Mouse (Mus musculus) liver, embryonic 14.5 days (tissue): ENCODE data around the gene Gigyf2. TPM values are rescaled to one million over a fixed set of nuclear protein-coding genes. Genes with fewer than 3 reads are reported as not detected.

Experiments
- ATAC-seq: fragments of 200-750 bp; cut with Nextera tagmentation; 2 replicates; pipeline ENCODE4 v1.8.0; 2017; ENCODE audit warnings: moderate number of reproducible peaks, mild to moderate bottlenecking, moderate library complexity; ENCODE audit not compliant: insufficient read depth
- DNase-seq, 3 experiments: peaks; one replicate each; pipeline ENCODE4 v3.0.0-alpha.2; 2012 to 2013; ENCODE audit warnings: low read depth in 3 of 3, low spot score in 3 of 3
- H3K27ac ChIP-seq: fragments of 300-500 bp; sonication (generic); 2 replicates; pipeline ENCODE4 v1.5.1; 2014; ENCODE audit warnings: moderate library complexity, mild to moderate bottlenecking, control low read depth, inconsistent platforms
- H3K27me3 ChIP-seq: fragments of 300-500 bp; sonication (generic); 2 replicates; pipeline ENCODE4 v1.6.1; 2014; ENCODE audit warnings: mild to moderate bottlenecking, low read length, moderate library complexity; ENCODE audit not compliant: control insufficient read depth, insufficient read depth
- H3K36me3 ChIP-seq: fragments of 300-500 bp; sonication (generic); replicated peaks from 2 replicates; pipeline ENCODE4 v1.6.1; 2014; ENCODE audit warnings: low read depth; ENCODE audit not compliant: control insufficient read depth, insufficient read depth
- H3K4me1 ChIP-seq, 2 experiments: fragments of 200-500 bp in 1 of 2; fragments of 300-500 bp in 1 of 2; sonication (generic) in 1 of 2; replicated peaks; 2 replicates each; pipeline ENCODE4 v1.6.1; 2012 to 2014; ENCODE audit warnings: antibody characterized with exemption in 1 of 2, inconsistent platforms in 1 of 2, low read length in 1 of 2; ENCODE audit not compliant: control insufficient read depth in 2 of 2, insufficient read depth in 2 of 2
- H3K4me2 ChIP-seq: fragments of 300-500 bp; sonication (generic); 2 replicates; pipeline ENCODE4 v1.6.1; 2014; ENCODE audit warnings: low read depth, mild to moderate bottlenecking, control low read depth, moderate library complexity
- H3K4me3 ChIP-seq, 2 experiments: fragments of 200-500 bp in 1 of 2; fragments of 300-500 bp in 1 of 2; sonication (generic) in 1 of 2; 2 replicates each; pipeline ENCODE4 v1.5.1; 2012 to 2014; ENCODE audit warnings: low read depth in 2 of 2, low read length in 2 of 2, mild to moderate bottlenecking in 2 of 2, control low read depth in 1 of 2, inconsistent platforms in 1 of 2, moderate library complexity in 1 of 2; ENCODE audit not compliant: insufficient read depth in 1 of 2
- H3K9ac ChIP-seq: fragments of 300-500 bp; sonication (generic); replicated peaks from 2 replicates; pipeline ENCODE4 v1.6.1; 2014; ENCODE audit warnings: mild to moderate bottlenecking, control low read depth, moderate library complexity
- H3K9me3 ChIP-seq: fragments of 300-500 bp; sonication (generic); 2 replicates; pipeline ENCODE4 v1.6.1; 2016; ENCODE audit warnings: low read length, mixed read lengths; ENCODE audit not compliant: control insufficient read depth
- CTCF ChIP-seq: IDR thresholded peaks from 2 replicates; pipeline ENCODE4 v1.5.1; 2016; ENCODE audit warnings: antibody characterized with exemption, low read depth, control low read depth
- EP300 ChIP-seq: IDR thresholded peaks from 2 replicates; pipeline ENCODE4 v1.6.1; 2016; ENCODE audit warnings: antibody characterized with exemption, low read depth
- WGBS: fragments of 180-500 bp; shearing (Covaris S2); extraction: QIAGEN DNeasy Blood & Tissue Kit; methylation state at CpG from one replicate; pipeline ENCODE4 v1.1.7; 2014; ENCODE audit not compliant: insufficient replicate concordance; 5-methylcytosine and 5-hydroxymethylcytosine counted together
- polyA plus RNA-seq, 2 experiments: library from polyadenylated mRNA; depleted of rRNA in 1 of 2; stranded (reverse) in 1 of 2; unstranded in 1 of 2; fragments of >200 nt; fragmentation: Nextera tagmentation in 1 of 2; extraction: Ambion mirVana in 1 of 2; gene quantifications; 2 replicates each; pipeline versions ENCODE4 v1.2.1 to v1.2.3; 2012 to 2014

The Gigyf2 gene
- polyA plus RNA-seq, 2 experiments = 11.2 to 17.9 TPM

GRCm38 (mm10) chr1:87475076-87475895, 148.5 kb downstream of the Gigyf2 start:
- H3K27me3 ChIP-seq = peaks cover 5% of the 10 kb centered on the region
- no peak for DNase-seq
- H3K4me2 ChIP-seq = no peak overlapping the region
- no peak overlapping the region for H3K27ac ChIP-seq
- 7% methylated on average over 42 of the region's 42 CpGs for WGBS
- no peaks in the 10 kb centered on the region for H3K36me3 ChIP-seq
- TF ChIP-seq CTCF (no peak), EP300 (no peak)
- H3K4me1 ChIP-seq = no peaks in the 10 kb centered on the region
- no peak overlapping the region for H3K9ac ChIP-seq
- H3K4me3 ChIP-seq = no peak overlapping the region
- no peaks in the 10 kb centered on the region for H3K9me3 ChIP-seq
- ATAC-seq = no peak

GRCm38 (mm10) chr1:87482546-87482945, 155.7 kb downstream of the Gigyf2 start:
- Histone ChIP-seq H3K4me3 (no peak overlapping the region), H3K27me3 (no peaks in the 10 kb centered on the region), H3K4me1 (no peaks in the 10 kb centered on the region), H3K4me2 (no peak overlapping the region), H3K27ac (no peak overlapping the region), H3K9me3 (no peaks in the 10 kb centered on the region), H3K9ac (no peak overlapping the region), H3K36me3 (no peaks in the 10 kb centered on the region)
- WGBS = 64% methylated on average over 4 of the region's 4 CpGs
- ATAC-seq (no peak), DNase-seq (no peak)
- TF ChIP-seq EP300 = no peak
- TF ChIP-seq CTCF = no peak

GRCm38 (mm10) chr1:87486386-87486785, 159.6 kb downstream of the Gigyf2 start:
- WGBS = 47% methylated on average over 6 of the region's 6 CpGs
- Histone ChIP-seq H3K27me3 (no peaks in the 10 kb centered on the region), H3K4me2 (no peak overlapping the region)

GRCm38 (mm10) chr1:87492285-87492684, 165.5 kb downstream of the Gigyf2 start:
- Histone ChIP-seq H3K4me2 (no peak overlapping the region), H3K9ac (no peak overlapping the region), H3K9me3 (no peaks in the 10 kb centered on the region), H3K4me3 (no peak overlapping the region), H3K27ac (no peak overlapping the region), H3K27me3 (no peaks in the 10 kb centered on the region), H3K4me1 (no peaks in the 10 kb centered on the region), H3K36me3 (no peaks in the 10 kb centered on the region)
- DNase-seq (no peak), ATAC-seq (no peak)
- TF ChIP-seq EP300 (no peak), CTCF (no peak)
- WGBS = 52% methylated on average over 3 of the region's 3 CpGs

More at GRCm38 (mm10) chr1:87486386-87486785, 159.6 kb downstream of the Gigyf2 start:
- no peaks in the 10 kb centered on the region for H3K9me3 ChIP-seq
- no peak for ATAC-seq
- no peak for DNase-seq
- H3K4me1 ChIP-seq = no peaks in the 10 kb centered on the region
- no peak overlapping the region for H3K9ac ChIP-seq
- no peaks in the 10 kb centered on the region for H3K36me3 ChIP-seq
- TF ChIP-seq EP300 (no peak), CTCF (no peak)
- H3K27ac ChIP-seq = no peak overlapping the region
- no peak overlapping the region for H3K4me3 ChIP-seq

- Histone ChIP-seq H3K4me3 (no peak overlapping the region), H3K9me3 (no peaks in the 10 kb centered on the region), H3K27me3 (no peaks in the 10 kb centered on the region), H3K27ac (no peak overlapping the region), H3K9ac (no peak overlapping the region), H3K36me3 (no peaks in the 10 kb centered on the region), H3K4me1 (no peaks in the 10 kb centered on the region), H3K4me2 (no peak overlapping the region)
- TF ChIP-seq CTCF (no peak), EP300 (no peak)
- ATAC-seq = no peak
- 48% methylated on average over 4 of the region's 4 CpGs for WGBS
- DNase-seq = no peak
These were observed 166.7 kb downstream of the Gigyf2 start for GRCm38 (mm10) chr1:87493542-87493941.

Other genes with a start within 250 kb of the Gigyf2 start
- not detected in 2 replicates for gene Alppl2, start 237.1 kb upstream of the Gigyf2 start, polyA plus RNA-seq (2012; rRNA removed)
- not detected in 2 replicates for gene Alppl2, start 237.1 kb upstream of the Gigyf2 start, polyA plus RNA-seq (2014; fragmentation: Nextera tagmentation; extraction: Ambion mirVana)
- gene Alpi, start 225.4 kb upstream of the Gigyf2 start, polyA plus RNA-seq (2012; rRNA removed) = not detected in 2 replicates
- not detected in 2 replicates for gene Alpi, start 225.4 kb upstream of the Gigyf2 start, polyA plus RNA-seq (2014; fragmentation: Nextera tagmentation; extraction: Ambion mirVana)
- gene Akp3, start 202.0 kb upstream of the Gigyf2 start, polyA plus RNA-seq (2012; rRNA removed) = not detected in 2 replicates
- not detected in 2 replicates for gene Akp3, start 202.0 kb upstream of the Gigyf2 start, polyA plus RNA-seq (2014; fragmentation: Nextera tagmentation; extraction: Ambion mirVana)
- 0.02 and 0.11 TPM in 2 replicates for gene Ecel1, start 170.5 kb upstream of the Gigyf2 start, polyA plus RNA-seq (2012; rRNA removed)
- gene Ecel1, start 170.5 kb upstream of the Gigyf2 start, polyA plus RNA-seq (2014; fragmentation: Nextera tagmentation; extraction: Ambion mirVana) = not detected in 2 replicates
- not detected in 2 replicates for gene Prss56, start 143.7 kb upstream of the Gigyf2 start, polyA plus RNA-seq (2012; rRNA removed)
- not detected in 2 replicates for gene Prss56, start 143.7 kb upstream of the Gigyf2 start, polyA plus RNA-seq (2014; fragmentation: Nextera tagmentation; extraction: Ambion mirVana)
- gene Chrnd, start 136.4 kb upstream of the Gigyf2 start, polyA plus RNA-seq (2012; rRNA removed) = not detected in 2 replicates
- not detected in 2 replicates for gene Chrnd, start 136.4 kb upstream of the Gigyf2 start, polyA plus RNA-seq (2014; fragmentation: Nextera tagmentation; extraction: Ambion mirVana)
- not detected in 2 replicates for gene Chrng, start 122.3 kb upstream of the Gigyf2 start, polyA plus RNA-seq (2012; rRNA removed)
- not detected in 2 replicates for gene Chrng, start 122.3 kb upstream of the Gigyf2 start, polyA plus RNA-seq (2014; fragmentation: Nextera tagmentation; extraction: Ambion mirVana)
- gene Eif4e2, start 113.1 kb upstream of the Gigyf2 start, polyA plus RNA-seq (2012; rRNA removed) = 18.9 and 34.8 TPM in 2 replicates
- gene Eif4e2, start 113.1 kb upstream of the Gigyf2 start, polyA plus RNA-seq (2014; fragmentation: Nextera tagmentation; extraction: Ambion mirVana) = 54.9 and 59.7 TPM in 2 replicates
- gene Efhd1, start 62.6 kb upstream of the Gigyf2 start, polyA plus RNA-seq (2012; rRNA removed) = not detected in 2 replicates
- not detected in 2 replicates for gene Efhd1, start 62.6 kb upstream of the Gigyf2 start, polyA plus RNA-seq (2014; fragmentation: Nextera tagmentation; extraction: Ambion mirVana)
- gene Kcnj13, start 67.7 kb downstream of the Gigyf2 start, polyA plus RNA-seq (2012; rRNA removed) = not detected in 2 replicates
- gene Kcnj13, start 67.7 kb downstream of the Gigyf2 start, polyA plus RNA-seq (2014; fragmentation: Nextera tagmentation; extraction: Ambion mirVana) = not detected in 2 replicates
- not detected in 2 replicates for gene Snorc, start 143.3 kb downstream of the Gigyf2 start, polyA plus RNA-seq (2012; rRNA removed)
- not detected in 2 replicates for gene Snorc, start 143.3 kb downstream of the Gigyf2 start, polyA plus RNA-seq (2014; fragmentation: Nextera tagmentation; extraction: Ambion mirVana)
- gene Neu2, start 182.9 kb downstream of the Gigyf2 start, polyA plus RNA-seq (2012; rRNA removed) = 0.28 and 0.37 TPM in 2 replicates
- 0.20 and 0.54 TPM in 2 replicates for gene Neu2, start 182.9 kb downstream of the Gigyf2 start, polyA plus RNA-seq (2014; fragmentation: Nextera tagmentation; extraction: Ambion mirVana)
- 2.8 and 3.4 TPM in 2 replicates for gene Ngef, start 246.9 kb downstream of the Gigyf2 start, polyA plus RNA-seq (2012; rRNA removed)
- gene Ngef, start 246.9 kb downstream of the Gigyf2 start, polyA plus RNA-seq (2014; fragmentation: Nextera tagmentation; extraction: Ambion mirVana) = 2.9 and 3.8 TPM in 2 replicates